Comparison of ENCODE assay signal across 18 mouse cellular contexts in the genomic region with DNA sequence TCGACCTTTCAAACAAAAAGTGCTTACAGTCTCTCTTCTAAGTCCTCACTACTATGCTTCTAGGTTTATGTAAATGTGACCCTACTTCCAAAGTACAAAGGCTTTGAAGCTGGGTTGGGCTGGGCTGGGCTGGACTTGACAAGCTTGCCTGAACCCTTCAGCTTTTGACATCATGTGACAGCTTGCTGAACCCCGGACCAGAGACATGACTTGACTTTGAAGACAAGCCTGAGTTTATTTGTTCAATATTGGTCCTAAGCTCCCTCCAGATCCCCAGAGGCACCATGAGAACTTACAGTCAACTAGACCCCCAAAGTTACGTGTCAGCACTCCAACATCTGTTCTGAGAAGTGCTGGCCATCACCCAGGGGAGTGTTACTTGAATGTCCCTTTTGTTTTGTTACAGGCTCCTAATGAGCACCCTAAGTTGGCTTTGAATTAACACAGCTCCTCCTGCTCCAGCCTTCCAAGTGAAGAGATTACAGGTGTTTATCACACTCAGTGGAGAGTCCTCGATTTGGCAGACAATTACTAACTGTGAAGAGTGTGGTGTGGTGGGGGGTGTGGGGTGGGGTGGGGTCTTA.
A peak's percentile ranks its signal among the peaks of the same experiment; 100 is the strongest.
DNase-seq lines count a peak whose midpoint lies in the region; ATAC-seq lines count a peak whose summit lies in the region.
"Had no signal": no experiment of that assay in that cellular context is flagged by ENCODE, and none has a peak within 500 bp of the region (broad histone marks: within the 10 kb centered on the region; RNA-seq: fewer than 3 reads in every experiment).

No protein-coding gene starts in this region.

- ATAC-seq in midbrain, embryonic 11.5 days (ENCODE audit: low FRiP score): no peak
- ATAC-seq in midbrain, embryonic 15.5 days (replicated peaks): no peak
- ATAC-seq: CD4-positive, CD25-positive, alpha-beta regulatory T cell, adult 4 months; inflammation-experienced regulatory T-cells, adult 6 months had no signal

- H3K27ac ChIP-seq in midbrain, embryonic 11.5 days (ENCODE audit: low read depth, low read length): no peak overlapping the region
- H3K27ac ChIP-seq in midbrain, embryonic 15.5 days: no peak overlapping the region
- H3K27ac ChIP-seq: limb, embryonic 13.5 days had no signal

- no peak overlapping the region for H3K4me3 ChIP-seq in midbrain, embryonic 11.5 days (ENCODE audit: low read depth, low read length)
- no peak overlapping the region for H3K4me3 ChIP-seq in midbrain, embryonic 15.5 days
- H3K4me3 ChIP-seq: embryonic facial prominence, embryonic 12.5 days; limb, embryonic 13.5 days had no signal

- no peak overlapping the region for H3K9ac ChIP-seq in midbrain, embryonic 11.5 days (ENCODE audit: low read length)
- H3K9ac ChIP-seq in midbrain, embryonic 15.5 days: no peak overlapping the region
- H3K9ac ChIP-seq: embryonic facial prominence, embryonic 12.5 days; limb, embryonic 13.5 days had no signal

- no peaks in the 10 kb centered on the region for H3K36me3 ChIP-seq in midbrain, embryonic 11.5 days (ENCODE audit: control insufficient read depth, insufficient read depth, low read length)
- H3K36me3 ChIP-seq in midbrain, embryonic 15.5 days (replicated peaks): no peaks in the 10 kb centered on the region
- H3K36me3 ChIP-seq: embryonic facial prominence, embryonic 12.5 days; G1E; limb, embryonic 13.5 days had no signal

- WGBS in midbrain, embryonic 11.5 days: 57% methylated on average over 4 of the region's 4 CpGs
- WGBS in midbrain, embryonic 15.5 days: 59% methylated on average over 4 of the region's 4 CpGs

- intact Hi-C loops in heart, postnatal 14 days (cut with DNase I): no loop called here

- H3K4me2 ChIP-seq in midbrain, embryonic 11.5 days: no peak overlapping the region
- H3K4me2 ChIP-seq in midbrain, embryonic 15.5 days: no peak overlapping the region
- H3K4me2 ChIP-seq: embryonic facial prominence, embryonic 12.5 days had no signal

- H3K27me3 ChIP-seq in midbrain, embryonic 11.5 days (ENCODE audit: control insufficient read depth, insufficient read depth, low read length): no peaks in the 10 kb centered on the region
- H3K27me3 ChIP-seq in midbrain, embryonic 15.5 days (replicated peaks): no peaks in the 10 kb centered on the region
- H3K27me3 ChIP-seq: embryonic facial prominence, embryonic 12.5 days; limb, embryonic 13.5 days had no signal

- no peaks in the 10 kb centered on the region for H3K4me1 ChIP-seq in midbrain, embryonic 11.5 days (ENCODE audit: control insufficient read depth, insufficient read depth, low read length)
- peaks cover 5% of the 10 kb centered on the region for H3K4me1 ChIP-seq in midbrain, embryonic 15.5 days
- H3K4me1 ChIP-seq: embryonic facial prominence, embryonic 12.5 days had no signal

- no peaks in the 10 kb centered on the region for H3K9me3 ChIP-seq in midbrain, embryonic 11.5 days (ENCODE audit: control insufficient read depth, low read length)
- no peaks in the 10 kb centered on the region for H3K9me3 ChIP-seq in midbrain, embryonic 15.5 days
- H3K9me3 ChIP-seq: embryonic facial prominence, embryonic 12.5 days; G1E; limb, embryonic 13.5 days had no signal

- peak; percentile 14 for DNase-seq in embryo, embryonic 10.5 days (ENCODE audit: low spot score)
- DNase-seq in embryo, embryonic 9.5 days (ENCODE audit: extremely low spot score): no peak
- peak; percentile 19 to 25 for DNase-seq in heart, adult 9 months (ENCODE audit: low spot score in 2 of 2)
- DNase-seq in heart, postnatal 14 days: no peak
- peak; percentile 72 for DNase-seq in midbrain, embryonic 11.5 days (ENCODE audit: low spot score, missing footprints)
- no peak for DNase-seq in liver
- no peak for DNase-seq in cerebellum, adult 9-10 months
- DNase-seq: cerebellum, postnatal 14 days; kidney, adult 9 months; kidney, postnatal 36 days; right cerebral cortex, adult 18-20 months; spleen, adult 18-20 months had no signal

Comparison
In these comparisons a context has a peak if more than half of its experiments do, and no peak if none do; other contexts are left out.
1. DNase-seq: peak in embryo, embryonic 10.5 days (single experiment), heart, adult 9 months (2 of 2) and midbrain, embryonic 11.5 days (single experiment); none in embryo, embryonic 9.5 days (single experiment), heart, postnatal 14 days (0 of 2), liver (single experiment) and cerebellum, adult 9-10 months (single experiment).